Mouse (Mus musculus): Measurements from ENCODE around the gene Bcdin3d.

GRCm38 (mm10) chr15:99470224-99470761 lies 4.2 kb downstream of the Bcdin3d start:
- TF ChIP-seq CTCF (IDR thresholded peaks at IDR 0.05 in 2 of 3, conservative IDR thresholded peaks at IDR 0.05 in 1 of 3; ENCODE audit: control insufficient read depth in 1 of 3, insufficient read depth in 1 of 3, low read depth in 2 of 3, low read length in 3 of 3, poor library complexity in 1 of 3, severe bottlenecking in 1 of 3) (no peak), RAD21 (IDR thresholded peaks at IDR 0.05; ENCODE audit: low read depth, low read length) (no peak), NELFE (IDR thresholded peaks at IDR 0.05; ENCODE audit: low read depth, low read length) (no peak), HCFC1 (IDR thresholded peaks at IDR 0.05; ENCODE audit: low read depth, low read length) (no peak), TBP (IDR thresholded peaks at IDR 0.05; ENCODE audit: low read depth, low read length) (no peak), POLR2A (IDR thresholded peaks at IDR 0.05; ENCODE audit: control insufficient read depth in 1 of 2, insufficient read depth in 1 of 2, low read depth in 1 of 2, low read length in 2 of 2, poor library complexity in 1 of 2) (no peak), POLR2AphosphoS2 (IDR thresholded peaks at IDR 0.05; ENCODE audit: low read length) (no peak), USF1 (IDR thresholded peaks at IDR 0.05; ENCODE audit: low read depth, low read length) (no peak), GATA1 (IDR thresholded peaks at IDR 0.05; ENCODE audit: low read depth, low read length) (no peak), TAL1 (IDR thresholded peaks at IDR 0.05; ENCODE audit: low read length) (no peak), ELF1 (IDR thresholded peaks at IDR 0.05; ENCODE audit: low read depth, low read length) (no peak), E2F4 (IDR thresholded peaks at IDR 0.05; ENCODE audit: borderline replicate concordance, low read depth, low read length) (no peak), USF2 (IDR thresholded peaks at IDR 0.05; ENCODE audit: borderline replicate concordance in 1 of 2, insufficient read depth in 1 of 2, low read depth in 1 of 2, low read length in 2 of 2) (no peak), MYC (IDR thresholded peaks at IDR 0.05; ENCODE audit: low read depth, low read length) (no peak)
